12 mouse cellular contexts compared by ENCODE assay signal in the genomic region with DNA sequence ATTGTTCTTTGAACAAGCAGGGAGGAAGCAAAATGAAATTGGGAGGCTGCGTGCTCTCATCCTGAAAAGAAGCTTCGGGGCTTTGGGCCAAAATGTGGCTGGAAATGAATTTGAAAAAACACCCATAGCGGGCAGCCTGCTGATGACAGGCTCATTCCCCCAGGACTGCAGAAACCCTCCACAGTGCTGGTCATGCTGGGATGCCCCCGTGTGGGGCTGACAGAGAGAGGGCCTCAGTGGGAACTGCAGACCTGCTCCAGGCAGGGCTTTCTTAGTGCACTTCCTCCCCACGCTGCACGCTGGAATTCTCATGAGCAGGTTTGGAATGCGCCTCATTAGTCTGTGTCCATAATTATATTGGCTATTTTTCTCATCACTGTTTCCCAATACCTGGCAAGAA.
DNase-seq lines count a peak whose midpoint lies in the region; ATAC-seq lines count a peak whose summit lies in the region.
"Had no signal": no experiment of that assay in that cellular context is flagged by ENCODE, and none has a peak within 500 bp of the region (broad histone marks: within the 10 kb centered on the region; RNA-seq: fewer than 3 reads in every experiment).

No protein-coding gene starts in this region.

- no peak overlapping the region for H3K4me2 ChIP-seq in forebrain, embryonic 12.5 days
- H3K4me2 ChIP-seq in hindbrain, embryonic 15.5 days = no peak overlapping the region
- no peak overlapping the region for H3K4me2 ChIP-seq in hindbrain, embryonic 11.5 days (replicated peaks; ENCODE audit: low read depth, low read length)
- no peak overlapping the region for H3K4me2 ChIP-seq in limb, embryonic 13.5 days (replicated peaks)
- H3K4me2 ChIP-seq: heart, embryonic 15.5 days had no signal

- no peak overlapping the region for H3K4me3 ChIP-seq in forebrain, embryonic 10.5 days
- no peak overlapping the region for H3K4me3 ChIP-seq in forebrain, embryonic 12.5 days (replicated peaks)
- no peak overlapping the region for H3K4me3 ChIP-seq in hindbrain, embryonic 15.5 days
- H3K4me3 ChIP-seq in hindbrain, embryonic 11.5 days (ENCODE audit: low read depth, low read length) = no peak overlapping the region
- no peak overlapping the region for H3K4me3 ChIP-seq in limb, embryonic 13.5 days
- no peak overlapping the region for H3K4me3 ChIP-seq in limb, embryonic 10.5 days
- H3K4me3 ChIP-seq: heart, embryonic 15.5 days had no signal

- ATAC-seq in forebrain, embryonic 12.5 days (ENCODE audit: low FRiP score) = no peak
- ATAC-seq in hindbrain, embryonic 15.5 days (ENCODE audit: low FRiP score, low read depth) = peak; percentile 63; the same call in 1 of the 2 replicates
- no peak for ATAC-seq in hindbrain, embryonic 11.5 days (ENCODE audit: low FRiP score)
- no peak for ATAC-seq in limb, embryonic 13.5 days (ENCODE audit: low FRiP score, low read depth)

- 70% methylated on average over 7 of the region's 7 CpGs for WGBS in forebrain, embryonic 10.5 days
- WGBS in forebrain, embryonic 12.5 days = 64% methylated on average over 7 of the region's 7 CpGs
- 47% methylated on average over 7 of the region's 7 CpGs for WGBS in hindbrain, embryonic 15.5 days
- WGBS in hindbrain, embryonic 11.5 days = 56% methylated on average over 7 of the region's 7 CpGs
- 46% methylated on average over 7 of the region's 7 CpGs for WGBS in limb, embryonic 13.5 days
- WGBS in limb, embryonic 10.5 days = 74% methylated on average over 7 of the region's 7 CpGs

- 0 out of 2 replicates have a peak overlapping the region, but pooled peaks have one; percentile 16 for H3K27ac ChIP-seq in forebrain, embryonic 10.5 days
- no peak overlapping the region for H3K27ac ChIP-seq in forebrain, embryonic 12.5 days
- H3K27ac ChIP-seq in hindbrain, embryonic 15.5 days (replicated peaks) = no peak overlapping the region
- no peak overlapping the region for H3K27ac ChIP-seq in hindbrain, embryonic 11.5 days (ENCODE audit: low read depth, low read length)
- no peak overlapping the region for H3K27ac ChIP-seq in limb, embryonic 13.5 days
- no peak overlapping the region for H3K27ac ChIP-seq in limb, embryonic 10.5 days
- H3K27ac ChIP-seq: heart, embryonic 15.5 days had no signal

- no peaks in the 10 kb centered on the region for H3K36me3 ChIP-seq in forebrain, embryonic 10.5 days (replicated peaks)
- no peaks in the 10 kb centered on the region for H3K36me3 ChIP-seq in forebrain, embryonic 12.5 days (replicated peaks)
- no peaks in the 10 kb centered on the region for H3K36me3 ChIP-seq in hindbrain, embryonic 15.5 days
- H3K36me3 ChIP-seq in hindbrain, embryonic 11.5 days (ENCODE audit: control insufficient read depth, insufficient read depth, low read length) = no peaks in the 10 kb centered on the region
- no peaks in the 10 kb centered on the region for H3K36me3 ChIP-seq in limb, embryonic 13.5 days
- no peaks in the 10 kb centered on the region for H3K36me3 ChIP-seq in limb, embryonic 10.5 days
- H3K36me3 ChIP-seq: heart, embryonic 15.5 days had no signal

- no peak for DNase-seq in forebrain, embryonic 10.5 days (ENCODE audit: extremely low spot score, low spot score)
- DNase-seq in hindbrain, embryonic 11.5 days (ENCODE audit: low spot score) = no peak
- DNase-seq in limb, embryonic 10.5 days (ENCODE audit: low spot score) = no peak
- peak; percentile 35 for DNase-seq in brain, adult 2 months (ENCODE audit: low read depth, low spot score)
- no peak for DNase-seq in spleen, adult 12 weeks (ENCODE audit: low spot score)
- DNase-seq: cerebellum, adult 2 months; kidney, postnatal 4 days; right cerebral cortex, adult 18-20 months had no signal

- H3K27me3 ChIP-seq in forebrain, embryonic 10.5 days (ENCODE audit: poor library complexity, severe bottlenecking) = no peaks in the 10 kb centered on the region
- H3K27me3 ChIP-seq in forebrain, embryonic 12.5 days = no peaks in the 10 kb centered on the region
- H3K27me3 ChIP-seq in hindbrain, embryonic 15.5 days = no peaks in the 10 kb centered on the region
- H3K27me3 ChIP-seq in hindbrain, embryonic 11.5 days (ENCODE audit: control insufficient read depth, insufficient read depth, low read length) = no peaks in the 10 kb centered on the region
- no peaks in the 10 kb centered on the region for H3K27me3 ChIP-seq in limb, embryonic 13.5 days
- H3K27me3 ChIP-seq in limb, embryonic 10.5 days (ENCODE audit: low read depth, poor library complexity, severe bottlenecking) = no peaks in the 10 kb centered on the region
- H3K27me3 ChIP-seq: heart, embryonic 15.5 days had no signal

- H3K9me3 ChIP-seq in forebrain, embryonic 10.5 days = no peaks in the 10 kb centered on the region
- no peaks in the 10 kb centered on the region for H3K9me3 ChIP-seq in forebrain, embryonic 12.5 days
- H3K9me3 ChIP-seq in hindbrain, embryonic 15.5 days = no peaks in the 10 kb centered on the region
- no peaks in the 10 kb centered on the region for H3K9me3 ChIP-seq in hindbrain, embryonic 11.5 days (ENCODE audit: control insufficient read depth, low read length)
- H3K9me3 ChIP-seq in limb, embryonic 13.5 days = no peaks in the 10 kb centered on the region
- H3K9me3 ChIP-seq in limb, embryonic 10.5 days (replicated peaks) = no peaks in the 10 kb centered on the region
- H3K9me3 ChIP-seq: heart, embryonic 15.5 days had no signal

- peaks cover 10% of the 10 kb centered on the region for H3K4me1 ChIP-seq in forebrain, embryonic 10.5 days
- peaks cover 6% of the 10 kb centered on the region; the same call in 1 of the 2 replicates for H3K4me1 ChIP-seq in forebrain, embryonic 12.5 days
- peaks cover 19% of the 10 kb centered on the region for H3K4me1 ChIP-seq in hindbrain, embryonic 15.5 days (replicated peaks)
- no peaks in the 10 kb centered on the region; the same call in 1 of the 2 replicates for H3K4me1 ChIP-seq in hindbrain, embryonic 11.5 days (replicated peaks; ENCODE audit: control insufficient read depth, insufficient read depth, low read length)
- 0 out of 2 replicates have a peak, but pooled peaks cover 5% of the 10 kb centered on the region for H3K4me1 ChIP-seq in limb, embryonic 13.5 days
- H3K4me1 ChIP-seq in limb, embryonic 10.5 days = peaks cover 4% of the 10 kb centered on the region

- no peak overlapping the region for H3K9ac ChIP-seq in forebrain, embryonic 12.5 days
- no peak overlapping the region for H3K9ac ChIP-seq in hindbrain, embryonic 15.5 days
- H3K9ac ChIP-seq in hindbrain, embryonic 11.5 days (ENCODE audit: low read depth, low read length) = no peak overlapping the region
- peak overlapping the region; percentile 20; the same call in 1 of the 2 replicates for H3K9ac ChIP-seq in limb, embryonic 13.5 days
- H3K9ac ChIP-seq: heart, embryonic 15.5 days had no signal
